Mouse (Mus musculus) liver, adult 2 months (tissue): ENCODE data around the gene Prpf4b. TPM values are rescaled to one million over a fixed set of nuclear protein-coding genes. Genes with fewer than 3 reads are reported as not detected.

Experiments
- DNase-seq: peaks from one replicate; pipeline ENCODE4 v3.0.0-alpha.2; 2011; ENCODE audit warnings: low read depth, low spot score; ENCODE audit errors: extremely low read depth
- H3K27ac ChIP-seq: fragments of 200-500 bp; replicated peaks from 2 replicates; pipeline ENCODE4 v1.5.1; 2012; ENCODE audit warnings: low read depth, mild to moderate bottlenecking, control low read depth, inconsistent platforms, low read length; ENCODE audit not compliant: insufficient read depth
- H3K27me3 ChIP-seq: fragments of 200-500 bp; 2 replicates; pipeline ENCODE4 v1.6.1; 2012; ENCODE audit warnings: mild to moderate bottlenecking, moderate library complexity, low read length, inconsistent platforms; ENCODE audit not compliant: control insufficient read depth, insufficient read depth
- H3K36me3 ChIP-seq: fragments of 200-500 bp; 2 replicates; pipeline ENCODE4 v1.6.1; 2012; ENCODE audit warnings: low read length, inconsistent platforms; ENCODE audit not compliant: control insufficient read depth, insufficient read depth
- H3K4me1 ChIP-seq: fragments of 200-500 bp; 2 replicates; pipeline ENCODE4 v1.6.1; 2011; ENCODE audit warnings: low read length; ENCODE audit not compliant: control insufficient read depth, insufficient read depth
- H3K4me3 ChIP-seq: fragments of 200-500 bp; 2 replicates; pipeline ENCODE4 v1.5.1; 2011; ENCODE audit warnings: low read depth, mild to moderate bottlenecking, control low read depth, low read length, moderate library complexity; ENCODE audit not compliant: insufficient read depth
- H3K79me2 ChIP-seq: fragments of 200-500 bp; 2 replicates; pipeline ENCODE4 v1.6.1; 2012; ENCODE audit warnings: inconsistent platforms, mild to moderate bottlenecking, low read length, moderate library complexity; ENCODE audit not compliant: control insufficient read depth, insufficient read depth
- H3K9ac ChIP-seq: fragments of 200-500 bp; 2 replicates; pipeline ENCODE4 v1.6.1; 2012; ENCODE audit warnings: low read depth, mild to moderate bottlenecking, control low read depth, inconsistent platforms, low read length
- CTCF ChIP-seq: fragments of 200-500 bp; IDR thresholded peaks from 2 replicates; pipeline ENCODE4 v1.5.1; 2011; ENCODE audit warnings: low read depth, low read length, control low read depth
- POLR2A ChIP-seq: fragments of 200-500 bp; IDR thresholded peaks from 2 replicates; pipeline ENCODE4 v1.6.1; 2011; ENCODE audit warnings: low read length, control low read depth; ENCODE audit not compliant: insufficient read depth; ENCODE audit errors: extremely low read depth
- WGBS: fragments of 180-500 bp; shearing (Covaris S2); methylation state at CpG from one replicate; pipeline ENCODE4 v1.1.7; 2018; 5-methylcytosine and 5-hydroxymethylcytosine counted together
- polyA plus RNA-seq: library from polyadenylated mRNA; depleted of rRNA; stranded (reverse); fragments of >200 nt; gene quantifications from 2 replicates; pipeline ENCODE4 v1.2.3, GENCODE M21; 2012; rRNA removed
- total RNA-seq: library from RNA; depleted of rRNA; stranded (reverse); fragments of >200 nt; gene quantifications from 2 replicates; pipeline ENCODE4 v1.2.3, GENCODE M21; 2014; rRNA removed

Gene Prpf4b
- total RNA-seq (28.1 and 28.6 TPM in 2 replicates), polyA plus RNA-seq (6.0 and 9.0 TPM in 2 replicates)

- WGBS, result under 1% methylated on average over 40 of the region's 40 CpGs
- peak within 1 kb of the TSS; percentile 100 for H3K27ac ChIP-seq
- peaks cover 2% of the 10 kb centered on the region for H3K4me1 ChIP-seq
- H3K27me3 ChIP-seq, result no peaks in the 10 kb centered on the region
- H3K79me2 ChIP-seq, result peaks cover 13% of the 10 kb centered on the region; the same call in 1 of the 2 replicates
- H3K36me3 ChIP-seq, result no peaks in the 10 kb centered on the region
- peak within 1 kb of the TSS; percentile 97 for H3K4me3 ChIP-seq
- peak within 1 kb of the TSS; percentile 100 for H3K9ac ChIP-seq
- DNase-seq, result peak; percentile 79
- no peak for TF ChIP-seq CTCF
- peak; percentile 85 for TF ChIP-seq POLR2A
Measured at GRCm38 (mm10) chr13:34875166-34875710, at the start of gene Prpf4b. Gene Prpf4b (plus strand): TSS chr13:34875302.

GRCm38 (mm10) chr13:34826760-34827690, 48.1 kb upstream of the Prpf4b start:
- DNase-seq, result no peak
- Histone ChIP-seq H3K4me1 (no peaks in the 10 kb centered on the region), H3K4me3 (no peak overlapping the region), H3K9ac (no peak overlapping the region), H3K27me3 (no peaks in the 10 kb centered on the region), H3K27ac (no peak overlapping the region), H3K79me2 (no peaks in the 10 kb centered on the region), H3K36me3 (no peaks in the 10 kb centered on the region)
- 92% methylated on average over 3 of the region's 3 CpGs for WGBS
- TF ChIP-seq CTCF, result no peak
- no peak for TF ChIP-seq POLR2A

- Histone ChIP-seq H3K27ac (no peak overlapping the region), H3K36me3 (no peaks in the 10 kb centered on the region), H3K4me3 (no peak overlapping the region), H3K27me3 (no peaks in the 10 kb centered on the region), H3K79me2 (no peaks in the 10 kb centered on the region), H3K4me1 (no peaks in the 10 kb centered on the region), H3K9ac (no peak overlapping the region)
- TF ChIP-seq CTCF, result no peak
- DNase-seq, result no peak
- WGBS, result 56% methylated on average over 10 of the region's 10 CpGs
Measured at GRCm38 (mm10) chr13:34827988-34828882, 46.9 kb upstream of the Prpf4b start.

GRCm38 (mm10) chr13:34842851-34843250, 32.3 kb upstream of the Prpf4b start:
- no peak overlapping the region for H3K27ac ChIP-seq
- TF ChIP-seq CTCF, result no peak
- TF ChIP-seq POLR2A, result no peak
- no peak overlapping the region for H3K4me3 ChIP-seq
- H3K27me3 ChIP-seq, result no peaks in the 10 kb centered on the region
- WGBS, result 92% methylated on average over 4 of the region's 4 CpGs
- H3K79me2 ChIP-seq, result no peaks in the 10 kb centered on the region
- no peaks in the 10 kb centered on the region for H3K36me3 ChIP-seq
- no peak for DNase-seq
- H3K4me1 ChIP-seq, result no peaks in the 10 kb centered on the region
- no peak overlapping the region for H3K9ac ChIP-seq

DNA sequence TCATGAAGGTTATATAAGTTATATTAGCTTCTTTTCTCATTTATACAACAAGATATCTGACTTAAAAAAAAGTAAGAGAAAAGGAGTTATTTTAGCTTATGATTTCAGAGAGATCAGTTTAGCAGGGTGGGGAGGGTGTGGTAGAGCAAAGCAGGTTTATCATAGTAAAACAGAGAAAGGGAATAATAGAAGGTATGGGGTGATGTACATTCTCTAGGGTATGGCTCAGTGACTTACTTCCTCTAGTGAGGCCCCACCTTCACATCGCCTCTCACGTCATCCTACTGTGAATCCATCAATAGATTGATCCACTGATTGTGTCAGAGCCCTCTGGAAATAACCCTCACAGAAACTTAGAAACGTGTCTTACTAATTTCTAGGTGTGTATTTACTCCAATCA, 24.3 kb upstream of the Prpf4b start:
- TF ChIP-seq POLR2A, result no peak
- TF ChIP-seq CTCF, result no peak
- no peak for DNase-seq
- no peaks in the 10 kb centered on the region for H3K79me2 ChIP-seq
- no peak overlapping the region for H3K4me3 ChIP-seq
- H3K27ac ChIP-seq, result no peak overlapping the region
- H3K9ac ChIP-seq, result no peak overlapping the region
- WGBS, result 39% methylated on average over 3 of the region's 3 CpGs
- no peaks in the 10 kb centered on the region for H3K36me3 ChIP-seq
- no peaks in the 10 kb centered on the region for H3K27me3 ChIP-seq
- no peaks in the 10 kb centered on the region for H3K4me1 ChIP-seq
